Mouse (Mus musculus): Measurements from ENCODE around the gene Tmem89.
A peak's percentile ranks its signal among the peaks of the same experiment; 100 is the strongest.

- TF ChIP-seq CTCF (IDR thresholded peaks at IDR 0.05) (peak; percentile 96), EP300 (IDR thresholded peaks at IDR 0.05) (no peak)
Observed at GRCm38 (mm10) chr9:108936418-108937364, 22.3 kb downstream of the Tmem89 start, which contains the start of gene Uqcrc1.

All from lung, postnatal 0 days (tissue).